Mouse (Mus musculus) cortical plate, adult 2 months (tissue): Measurements from ENCODE around the gene Synj2.

Experiments
- CTCF ChIP-seq: fragments of 200-500 bp; IDR thresholded peaks from 2 replicates; pipeline ENCODE4 v1.5.1; 2011; ENCODE audit warnings: mild to moderate bottlenecking, control low read depth, low read length; ENCODE audit not compliant: insufficient read depth; ENCODE audit errors: extremely low read depth
- POLR2A ChIP-seq: fragments of 200-500 bp; IDR thresholded peaks from 2 replicates; pipeline ENCODE4 v1.6.1; 2011; ENCODE audit warnings: mild to moderate bottlenecking, low read length, control low read depth; ENCODE audit not compliant: insufficient read depth; ENCODE audit errors: extremely low read depth

GRCm38 (mm10) chr17:6001389-6001788 lies 60.3 kb downstream of the Synj2 start:
- TF ChIP-seq CTCF (no peak), POLR2A (no peak)
